Mouse (Mus musculus) midbrain, embryonic 16.5 days (tissue): ENCODE data around the gene Terb2. TPM values are rescaled to one million over a fixed set of nuclear protein-coding genes. Genes with fewer than 3 reads are reported as not detected.

ENCODE experiments used
- ATAC-seq: fragments of 200-750 bp; cut with Nextera tagmentation; 2 replicates; pipeline ENCODE4 v1.8.0; 2017; ENCODE audit warnings: moderate TSS enrichment
- H3K27ac ChIP-seq: fragments of 300-500 bp; sonication (generic); 2 replicates; pipeline ENCODE4 v1.5.1; 2014; ENCODE audit warnings: mild to moderate bottlenecking, low read length, mixed read lengths
- H3K27me3 ChIP-seq: fragments of 300-500 bp; sonication (generic); 2 replicates; pipeline ENCODE4 v1.6.1; 2014; ENCODE audit warnings: low read depth, low read length, mixed read lengths; ENCODE audit not compliant: control insufficient read depth, insufficient read depth
- H3K36me3 ChIP-seq: fragments of 300-500 bp; sonication (generic); 2 replicates; pipeline ENCODE4 v1.6.1; 2014; ENCODE audit warnings: mild to moderate bottlenecking, low read length, moderate library complexity, mixed read lengths; ENCODE audit not compliant: control insufficient read depth, insufficient read depth
- H3K4me1 ChIP-seq: fragments of 300-500 bp; sonication (generic); 2 replicates; pipeline ENCODE4 v1.6.1; 2014; ENCODE audit warnings: mild to moderate bottlenecking, low read length, mixed read lengths; ENCODE audit not compliant: control insufficient read depth, insufficient read depth
- H3K4me2 ChIP-seq: fragments of 300-500 bp; sonication (generic); 2 replicates; pipeline ENCODE4 v1.6.1; 2014; ENCODE audit warnings: mild to moderate bottlenecking, low read length, mixed read lengths
- H3K4me3 ChIP-seq: fragments of 300-500 bp; sonication (generic); 2 replicates; pipeline ENCODE4 v1.5.1; 2014; ENCODE audit warnings: low read depth, mild to moderate bottlenecking, low read length, moderate library complexity, mixed read lengths
- H3K9ac ChIP-seq: fragments of 300-500 bp; sonication (generic); 2 replicates; pipeline ENCODE4 v1.6.1; 2014; ENCODE audit warnings: low read depth, low read length, mixed read lengths
- H3K9me3 ChIP-seq: fragments of 300-500 bp; sonication (generic); replicated peaks from 2 replicates; pipeline ENCODE4 v1.6.1; 2014; ENCODE audit warnings: mild to moderate bottlenecking, low read length, mixed read lengths; ENCODE audit not compliant: control insufficient read depth, poor library complexity, severe bottlenecking
- WGBS: fragments of 180-500 bp; shearing (Covaris S2); extraction: QIAGEN DNeasy Blood & Tissue Kit; methylation state at CpG from one replicate; pipeline ENCODE4 v1.1.7; 2014; 5-methylcytosine and 5-hydroxymethylcytosine counted together
- polyA plus RNA-seq: library from polyadenylated mRNA; unstranded; fragments of >200 nt; fragmentation: Nextera tagmentation; extraction: Ambion mirVana; gene quantifications from 2 replicates; pipeline ENCODE4 v1.2.1, GENCODE M21; 2015

Terb2 gene
- polyA plus RNA-seq, 1 experiment from 2014 or later: not detected

DNA sequence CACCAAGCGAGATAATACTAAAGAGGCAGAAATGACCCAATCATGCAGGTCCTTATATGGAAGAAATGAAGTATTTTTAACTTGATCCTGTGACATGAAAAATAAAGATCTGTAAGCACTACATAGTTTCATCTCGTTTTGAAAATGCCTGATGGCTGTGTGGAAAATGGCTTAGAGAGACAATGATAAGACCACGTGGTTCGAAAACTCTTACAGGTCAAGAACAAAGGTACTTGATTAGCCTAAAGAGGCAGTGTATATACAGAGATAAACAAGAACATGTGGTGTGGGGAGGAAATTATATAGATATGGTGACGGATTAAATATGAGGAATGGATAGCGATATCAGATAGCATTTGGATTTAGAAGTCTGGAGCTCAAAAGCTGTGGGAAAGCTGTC is 14.8 kb upstream of the Terb2 start:
- Histone ChIP-seq H3K36me3 (no peaks in the 10 kb centered on the region), H3K9ac (no peak overlapping the region), H3K4me1 (no peaks in the 10 kb centered on the region), H3K4me2 (no peak overlapping the region), H3K9me3 (no peaks in the 10 kb centered on the region), H3K4me3 (no peak overlapping the region), H3K27me3 (no peaks in the 10 kb centered on the region), H3K27ac (no peak overlapping the region)
- ATAC-seq: no peak
- WGBS: 90% methylated on average over 6 of the region's 6 CpGs

DNA sequence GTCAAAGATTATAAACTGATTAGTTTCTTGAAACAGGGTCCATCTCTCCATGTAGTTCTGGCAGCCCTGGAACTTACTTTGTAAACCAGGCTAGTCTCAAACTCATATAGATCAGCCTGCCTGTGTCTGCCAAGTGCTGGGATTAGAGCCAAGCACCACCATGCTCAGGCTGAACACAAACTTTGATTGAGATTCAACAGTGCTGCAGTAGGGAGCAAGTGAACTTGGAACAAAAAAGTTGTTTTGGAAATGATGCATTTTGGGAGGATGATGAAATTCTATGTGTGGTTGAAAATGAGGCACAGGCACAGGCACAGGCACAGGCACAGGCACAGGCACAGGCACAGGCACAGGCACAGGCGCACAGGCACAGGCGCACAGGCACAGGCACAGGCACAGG is 13.9 kb upstream of the Terb2 start:
- no peak overlapping the region for H3K9ac ChIP-seq
- ATAC-seq: no peak
- WGBS: 89% methylated on average over 2 of the region's 2 CpGs
- H3K9me3 ChIP-seq: no peaks in the 10 kb centered on the region
- H3K36me3 ChIP-seq: no peaks in the 10 kb centered on the region
- H3K4me3 ChIP-seq: no peak overlapping the region
- no peak overlapping the region for H3K4me2 ChIP-seq
- H3K4me1 ChIP-seq: no peaks in the 10 kb centered on the region
- no peak overlapping the region for H3K27ac ChIP-seq
- H3K27me3 ChIP-seq: no peaks in the 10 kb centered on the region

DNA sequence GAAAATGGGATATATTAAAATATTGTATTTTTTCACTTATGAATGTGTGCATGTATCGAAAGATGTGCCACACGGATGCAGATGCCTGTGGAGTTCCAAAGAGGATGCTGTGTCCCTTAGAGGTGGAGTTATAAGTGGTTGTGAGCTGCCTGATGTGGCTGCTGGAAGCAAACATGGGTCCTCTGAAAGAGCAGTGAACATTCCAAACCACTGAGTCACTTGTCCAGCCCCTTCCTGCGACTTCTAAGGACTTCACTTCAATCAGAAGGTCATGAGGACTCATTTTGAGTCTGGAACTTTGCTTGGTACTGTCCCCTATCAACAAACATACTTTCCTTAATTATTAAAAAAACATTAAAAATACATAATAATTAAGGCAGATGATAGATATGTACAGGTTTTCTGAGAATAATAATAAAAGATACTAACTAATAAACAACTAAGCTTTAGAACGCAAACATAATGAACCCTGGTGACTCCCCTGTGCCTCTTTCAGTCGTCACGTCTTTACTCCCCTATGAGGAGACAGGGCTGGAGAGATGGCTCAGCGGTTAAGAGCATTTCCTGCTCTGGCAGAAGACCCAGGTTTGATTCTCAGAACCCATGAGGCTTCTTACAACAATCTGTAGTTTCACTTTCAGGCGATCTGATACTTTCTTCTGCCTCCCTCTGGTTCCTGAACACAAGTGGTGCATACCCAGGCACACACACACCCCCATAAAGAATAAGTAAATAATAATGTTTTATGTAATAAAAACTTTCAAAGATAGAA is 5.8 kb upstream of the Terb2 start:
- Histone ChIP-seq H3K9me3 (no peaks in the 10 kb centered on the region), H3K4me3 (no peak overlapping the region), H3K36me3 (no peaks in the 10 kb centered on the region), H3K27ac (no peak overlapping the region), H3K4me2 (no peak overlapping the region), H3K9ac (no peak overlapping the region), H3K4me1 (no peaks in the 10 kb centered on the region), H3K27me3 (no peaks in the 10 kb centered on the region)
- 81% methylated on average over 8 of the region's 8 CpGs for WGBS
- no peak for ATAC-seq

DNA sequence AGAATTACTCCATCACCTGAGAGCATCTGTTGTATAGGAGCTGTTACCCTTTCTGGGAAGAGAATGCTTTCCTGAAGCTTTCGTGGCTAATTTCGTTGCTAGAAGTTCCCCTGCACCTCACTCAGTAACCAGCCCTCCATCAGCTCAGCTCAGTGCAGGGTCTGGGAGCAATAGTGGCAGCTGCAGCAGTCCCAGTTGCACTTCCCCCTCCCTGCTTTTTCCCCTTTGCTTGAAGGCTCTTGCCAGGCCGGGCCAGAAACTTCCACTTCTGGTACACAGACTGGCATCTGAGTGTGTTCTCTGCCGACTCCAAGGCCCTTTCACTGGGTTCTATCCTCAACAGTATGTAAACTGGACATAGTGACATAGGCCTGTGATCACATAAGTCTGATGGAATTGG is 986 bp upstream of the Terb2 start:
- H3K9me3 ChIP-seq: no peaks in the 10 kb centered on the region
- no peaks in the 10 kb centered on the region for H3K27me3 ChIP-seq
- no peaks in the 10 kb centered on the region for H3K36me3 ChIP-seq
- no peak overlapping the region for H3K27ac ChIP-seq
- no peak overlapping the region for H3K4me3 ChIP-seq
- 93% methylated on average over 4 of the region's 4 CpGs for WGBS
- no peak overlapping the region for H3K9ac ChIP-seq
- no peaks in the 10 kb centered on the region for H3K4me1 ChIP-seq
- H3K4me2 ChIP-seq: no peak overlapping the region
- no peak for ATAC-seq

DNA sequence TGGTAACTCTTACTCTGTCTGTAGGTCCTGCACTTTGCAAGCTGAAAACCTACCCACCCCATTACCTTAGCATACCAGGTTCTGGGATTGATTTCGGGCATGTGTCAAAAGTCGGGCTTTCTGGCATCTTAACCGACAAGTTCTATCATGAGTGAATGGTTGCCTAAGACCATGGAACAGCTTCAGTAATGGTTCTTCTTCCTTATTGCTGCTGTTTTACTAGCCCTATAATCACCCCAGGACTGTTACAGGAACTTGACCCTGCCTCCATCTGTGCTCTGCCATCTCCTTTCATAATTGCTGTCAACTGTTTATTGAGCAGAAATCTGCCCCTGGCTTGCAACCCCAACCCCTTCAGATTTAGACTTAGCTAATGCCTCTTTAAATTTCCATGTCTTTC is 679 bp downstream of the Terb2 start:
- H3K27me3 ChIP-seq: no peaks in the 10 kb centered on the region
- ATAC-seq: no peak
- no peak overlapping the region for H3K4me3 ChIP-seq
- H3K27ac ChIP-seq: no peak overlapping the region
- no peaks in the 10 kb centered on the region for H3K36me3 ChIP-seq
- H3K4me2 ChIP-seq: no peak overlapping the region
- no peaks in the 10 kb centered on the region for H3K4me1 ChIP-seq
- WGBS: 97% methylated on average over 3 of the region's 3 CpGs
- H3K9ac ChIP-seq: no peak overlapping the region
- no peaks in the 10 kb centered on the region for H3K9me3 ChIP-seq

DNA sequence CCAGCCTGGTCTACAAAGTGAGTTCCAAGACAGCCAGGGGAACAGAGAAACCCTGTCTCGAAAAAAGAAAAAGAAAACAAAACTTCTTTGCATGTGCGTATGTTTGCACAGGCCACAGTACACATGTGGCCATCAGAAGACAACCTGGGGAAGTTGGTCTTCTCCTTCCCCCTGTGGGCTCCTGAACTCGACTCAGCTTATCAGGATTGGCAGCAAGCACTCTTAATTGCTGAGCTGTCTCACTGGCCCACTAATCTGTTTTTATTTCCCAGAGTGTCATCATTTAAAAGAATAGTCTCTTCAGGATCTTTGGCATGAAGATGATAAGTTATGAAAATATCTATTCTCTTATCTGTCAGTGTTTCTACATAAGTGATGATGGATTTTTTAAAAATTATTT is 5.8 kb downstream of the Terb2 start:
- 86% methylated on average over 3 of the region's 3 CpGs for WGBS
- no peak for ATAC-seq
- Histone ChIP-seq H3K36me3 (no peaks in the 10 kb centered on the region), H3K9me3 (no peaks in the 10 kb centered on the region), H3K4me2 (no peak overlapping the region), H3K9ac (no peak overlapping the region), H3K4me1 (no peaks in the 10 kb centered on the region), H3K27ac (no peak overlapping the region), H3K27me3 (no peaks in the 10 kb centered on the region), H3K4me3 (no peak overlapping the region)

DNA sequence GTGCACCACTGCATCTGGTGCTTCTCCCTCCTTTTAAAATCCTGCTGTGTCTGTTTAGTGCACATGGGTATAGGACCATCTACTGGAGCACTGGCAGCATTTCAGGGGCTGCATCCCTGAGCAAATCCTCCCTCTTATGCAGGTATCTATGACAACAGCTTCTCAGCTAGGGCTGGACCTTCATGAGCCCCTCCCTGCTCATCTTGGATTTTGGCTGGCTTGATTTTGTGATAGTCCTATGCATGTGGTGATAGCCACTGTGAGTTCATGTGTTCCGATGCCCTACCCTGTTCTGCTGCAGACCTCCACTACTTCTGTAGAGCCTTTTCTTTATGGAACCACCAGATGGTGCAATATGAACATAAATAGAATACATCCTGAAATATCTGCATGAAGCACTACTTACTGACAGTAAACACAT is 8.4 kb downstream of the Terb2 start:
- H3K4me1 ChIP-seq: no peaks in the 10 kb centered on the region
- peak; percentile 87 for ATAC-seq
- H3K27ac ChIP-seq: no peak overlapping the region
- no peak overlapping the region for H3K4me3 ChIP-seq
- H3K27me3 ChIP-seq: no peaks in the 10 kb centered on the region
- H3K9me3 ChIP-seq: no peaks in the 10 kb centered on the region
- 33% methylated on average over 1 of the region's 1 CpGs for WGBS
- H3K36me3 ChIP-seq: no peaks in the 10 kb centered on the region
- no peak overlapping the region for H3K4me2 ChIP-seq
- H3K9ac ChIP-seq: no peak overlapping the region

DNA sequence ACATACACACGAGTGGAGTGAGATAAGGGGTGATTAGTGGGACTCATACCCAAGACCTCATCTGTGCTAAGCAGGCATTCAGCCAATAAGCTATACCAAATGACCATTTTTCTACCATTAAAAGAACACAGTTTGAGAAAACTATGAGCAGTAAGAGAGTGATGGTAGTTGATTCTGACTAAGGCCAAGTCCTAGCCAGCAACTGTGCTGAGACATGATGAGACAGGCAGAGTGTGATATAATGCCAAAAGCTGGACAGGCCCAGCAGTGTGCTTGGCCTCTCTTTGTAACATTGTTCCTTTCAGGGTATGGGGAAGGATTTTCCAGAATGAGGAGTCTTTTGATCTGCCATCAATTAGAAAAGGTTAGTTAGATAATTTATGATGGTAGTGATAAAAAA is 15.4 kb downstream of the Terb2 start:
- H3K27ac ChIP-seq: no peak overlapping the region
- H3K36me3 ChIP-seq: no peaks in the 10 kb centered on the region
- no peak overlapping the region for H3K9ac ChIP-seq
- no peak for ATAC-seq
- H3K27me3 ChIP-seq: no peaks in the 10 kb centered on the region
- H3K4me1 ChIP-seq: no peaks in the 10 kb centered on the region
- no peaks in the 10 kb centered on the region for H3K9me3 ChIP-seq
- no peak overlapping the region for H3K4me2 ChIP-seq
- WGBS: 86% methylated on average over 1 of the region's 1 CpGs
- H3K4me3 ChIP-seq: no peak overlapping the region

DNA sequence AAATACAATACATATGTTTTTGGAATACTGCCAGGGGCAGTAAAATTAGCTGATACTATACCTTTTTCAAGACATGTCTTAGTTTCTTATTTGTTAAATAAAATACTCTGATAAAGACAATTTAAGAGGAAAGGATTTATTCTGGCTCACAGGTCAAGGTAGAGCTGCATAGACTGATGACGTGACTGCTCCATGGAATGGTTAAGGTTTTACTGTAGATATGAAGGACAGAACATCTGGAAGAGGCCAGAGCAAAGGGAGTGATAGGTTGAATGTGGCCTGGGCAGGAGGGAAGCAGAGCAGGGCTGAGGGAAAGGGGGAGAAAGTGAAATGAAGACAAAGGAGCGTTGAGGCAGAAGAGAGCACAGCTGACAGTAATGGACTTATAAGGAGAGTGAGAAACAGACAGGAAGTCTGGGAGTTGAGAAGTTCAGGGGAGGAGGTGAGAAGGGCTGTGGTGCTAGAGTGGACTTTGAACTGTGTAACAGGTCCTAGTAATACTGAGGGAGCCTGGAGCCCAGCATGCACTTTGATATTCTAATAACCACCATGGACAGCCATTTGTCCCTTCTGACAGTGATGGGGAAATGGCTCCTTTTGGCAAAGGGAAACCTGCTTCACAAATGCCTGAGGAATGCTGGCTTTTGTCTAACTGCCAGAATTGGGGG is 20.5 kb downstream of the Terb2 start:
- no peak for ATAC-seq
- H3K4me3 ChIP-seq: no peak overlapping the region
- no peak overlapping the region for H3K27ac ChIP-seq
- no peaks in the 10 kb centered on the region for H3K9me3 ChIP-seq
- H3K27me3 ChIP-seq: no peaks in the 10 kb centered on the region
- no peak overlapping the region for H3K4me2 ChIP-seq
- H3K9ac ChIP-seq: no peak overlapping the region
- WGBS: 78% methylated on average over 2 of the region's 2 CpGs
- H3K4me1 ChIP-seq: no peaks in the 10 kb centered on the region
- H3K36me3 ChIP-seq: no peaks in the 10 kb centered on the region
